Mouse (Mus musculus): ENCODE data around the gene Dusp23. TPM values are rescaled to one million over a fixed set of nuclear protein-coding genes. Genes with fewer than 3 reads are reported as not detected.

Dusp23 gene
- polyA plus RNA-seq, 1 experiment = 14.2 TPM

DNA sequence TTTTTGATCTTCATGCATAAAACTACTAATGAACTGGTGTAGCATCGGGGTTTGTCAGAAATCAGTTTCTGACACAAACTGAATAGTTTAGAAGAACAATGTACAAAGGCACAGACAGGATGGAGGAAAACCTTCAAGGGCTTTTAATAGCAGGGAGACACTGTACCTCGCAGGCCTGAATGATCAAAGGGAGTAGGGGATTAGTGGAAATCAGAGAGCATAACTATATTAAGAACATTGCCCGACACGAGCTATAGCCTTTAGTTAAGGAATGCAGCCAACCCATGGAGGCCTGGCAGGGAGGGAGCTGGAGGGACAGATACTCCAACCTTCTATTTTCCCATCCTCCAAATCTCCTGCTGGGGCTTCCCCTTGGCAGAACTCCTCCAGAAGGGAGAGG lies 14.5 kb upstream of the Dusp23 start:
- no peaks in the 10 kb centered on the region for H3K4me1 ChIP-seq (replicated peaks; ENCODE audit: control insufficient read depth, insufficient read depth, low read length)
- TF ChIP-seq POLR2A (IDR thresholded peaks at IDR 0.05; ENCODE audit: control insufficient read depth, extremely low read depth, insufficient read depth, low read length, poor library complexity) (no peak), CTCF (IDR thresholded peaks at IDR 0.05; ENCODE audit: borderline replicate concordance, control insufficient read depth, extremely low read depth, insufficient read depth, low read length, poor library complexity) (no peak)
- no peak overlapping the region for H3K4me3 ChIP-seq (ENCODE audit: control insufficient read depth, insufficient read depth, low read length)
- H3K36me3 ChIP-seq (ENCODE audit: control insufficient read depth, insufficient read depth, low read length) = no peaks in the 10 kb centered on the region
- no peak overlapping the region for H3K27ac ChIP-seq (ENCODE audit: control insufficient read depth, insufficient read depth, low read length)
- 87% methylated on average over 4 of the region's 4 CpGs for WGBS
- no peaks in the 10 kb centered on the region for H3K27me3 ChIP-seq (ENCODE audit: control insufficient read depth, insufficient read depth, low read length)
- DNase-seq = no peak

DNA sequence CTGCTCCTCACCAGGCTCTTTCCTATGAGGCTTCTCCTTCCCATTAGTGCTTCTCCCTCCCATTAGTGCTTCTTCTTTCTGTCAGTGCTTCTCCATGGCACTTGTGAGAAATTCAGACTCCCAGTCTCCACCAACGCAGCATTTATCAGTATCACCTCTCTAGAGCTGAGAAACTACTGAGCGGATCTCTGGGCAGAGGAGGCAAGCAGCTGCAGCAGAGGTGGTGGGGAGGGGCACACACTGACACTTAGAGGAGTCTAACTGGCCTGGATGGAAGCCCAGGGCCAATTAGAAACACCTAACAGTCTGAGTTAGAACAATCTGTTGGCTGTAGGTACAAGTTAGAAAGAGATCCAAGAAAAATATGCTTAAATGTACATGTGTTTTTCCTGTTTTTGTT lies 6.0 kb upstream of the Dusp23 start:
- no peak for DNase-seq
- Histone ChIP-seq H3K36me3 (ENCODE audit: control insufficient read depth, insufficient read depth, low read length) (no peaks in the 10 kb centered on the region), H3K4me3 (ENCODE audit: control insufficient read depth, insufficient read depth, low read length) (no peak overlapping the region), H3K4me1 (replicated peaks; ENCODE audit: control insufficient read depth, insufficient read depth, low read length) (no peaks in the 10 kb centered on the region), H3K27me3 (ENCODE audit: control insufficient read depth, insufficient read depth, low read length) (no peaks in the 10 kb centered on the region), H3K27ac (ENCODE audit: control insufficient read depth, insufficient read depth, low read length) (peak overlapping the region; percentile 24; the same call in 1 of the 2 replicates)
- TF ChIP-seq CTCF (IDR thresholded peaks at IDR 0.05; ENCODE audit: borderline replicate concordance, control insufficient read depth, extremely low read depth, insufficient read depth, low read length, poor library complexity) (no peak), POLR2A (IDR thresholded peaks at IDR 0.05; ENCODE audit: control insufficient read depth, extremely low read depth, insufficient read depth, low read length, poor library complexity) (no peak)
- 92% methylated on average over 2 of the region's 2 CpGs for WGBS

DNA sequence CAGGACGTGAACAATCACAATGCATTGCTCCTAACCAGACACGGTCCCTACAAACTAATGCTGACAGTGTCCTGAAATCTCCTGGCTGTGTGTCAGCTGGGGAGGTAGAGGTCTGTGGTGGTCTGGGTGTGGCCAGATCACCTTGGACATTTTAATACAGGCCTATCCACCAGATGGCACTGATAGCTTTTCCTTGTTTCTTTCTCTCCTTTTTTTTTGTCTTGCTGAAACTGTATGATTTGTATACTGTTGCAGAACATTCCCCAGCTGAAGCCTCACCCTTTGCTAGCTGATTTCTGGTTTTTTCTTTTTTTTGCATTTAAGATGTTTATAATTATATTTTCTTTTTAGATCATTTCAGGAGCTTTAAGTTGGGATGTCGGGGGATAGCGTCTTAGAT lies 5.0 kb upstream of the Dusp23 start:
- 94% methylated on average over 4 of the region's 4 CpGs for WGBS
- no peak for TF ChIP-seq POLR2A (IDR thresholded peaks at IDR 0.05; ENCODE audit: control insufficient read depth, extremely low read depth, insufficient read depth, low read length, poor library complexity)
- no peak for TF ChIP-seq CTCF (IDR thresholded peaks at IDR 0.05; ENCODE audit: borderline replicate concordance, control insufficient read depth, extremely low read depth, insufficient read depth, low read length, poor library complexity)
- Histone ChIP-seq H3K4me3 (ENCODE audit: control insufficient read depth, insufficient read depth, low read length) (no peak overlapping the region), H3K36me3 (ENCODE audit: control insufficient read depth, insufficient read depth, low read length) (no peaks in the 10 kb centered on the region), H3K4me1 (replicated peaks; ENCODE audit: control insufficient read depth, insufficient read depth, low read length) (no peaks in the 10 kb centered on the region), H3K27ac (ENCODE audit: control insufficient read depth, insufficient read depth, low read length) (no peak overlapping the region), H3K27me3 (ENCODE audit: control insufficient read depth, insufficient read depth, low read length) (no peaks in the 10 kb centered on the region)
- DNase-seq = no peak

DNA sequence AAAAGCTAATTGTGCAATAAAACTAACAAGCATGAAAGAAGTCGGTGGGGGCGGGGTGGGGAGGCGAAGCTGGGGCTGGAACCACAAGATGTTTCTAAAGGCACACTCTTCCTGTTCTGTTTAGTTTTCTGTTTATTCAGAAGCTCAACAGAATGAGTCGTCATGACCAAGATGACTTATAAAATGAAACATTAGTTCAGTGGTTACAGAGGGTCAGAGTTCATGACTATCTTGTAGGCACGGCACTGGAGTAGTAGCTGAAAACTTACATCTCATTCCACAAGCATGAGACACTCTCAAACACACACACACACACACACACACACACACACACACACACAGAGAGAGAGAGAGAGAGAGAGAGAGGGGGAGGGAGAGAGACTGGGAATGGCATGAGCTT lies 3.5 kb upstream of the Dusp23 start:
- no peaks in the 10 kb centered on the region for H3K4me1 ChIP-seq (replicated peaks; ENCODE audit: control insufficient read depth, insufficient read depth, low read length)
- 29% methylated on average over 5 of the region's 5 CpGs for WGBS
- no peaks in the 10 kb centered on the region for H3K27me3 ChIP-seq (ENCODE audit: control insufficient read depth, insufficient read depth, low read length)
- no peak overlapping the region for H3K27ac ChIP-seq (ENCODE audit: control insufficient read depth, insufficient read depth, low read length)
- TF ChIP-seq POLR2A (IDR thresholded peaks at IDR 0.05; ENCODE audit: control insufficient read depth, extremely low read depth, insufficient read depth, low read length, poor library complexity) = no peak
- no peak for TF ChIP-seq CTCF (IDR thresholded peaks at IDR 0.05; ENCODE audit: borderline replicate concordance, control insufficient read depth, extremely low read depth, insufficient read depth, low read length, poor library complexity)
- no peak overlapping the region for H3K4me3 ChIP-seq (ENCODE audit: control insufficient read depth, insufficient read depth, low read length)
- no peaks in the 10 kb centered on the region for H3K36me3 ChIP-seq (ENCODE audit: control insufficient read depth, insufficient read depth, low read length)
- DNase-seq = no peak

DNA sequence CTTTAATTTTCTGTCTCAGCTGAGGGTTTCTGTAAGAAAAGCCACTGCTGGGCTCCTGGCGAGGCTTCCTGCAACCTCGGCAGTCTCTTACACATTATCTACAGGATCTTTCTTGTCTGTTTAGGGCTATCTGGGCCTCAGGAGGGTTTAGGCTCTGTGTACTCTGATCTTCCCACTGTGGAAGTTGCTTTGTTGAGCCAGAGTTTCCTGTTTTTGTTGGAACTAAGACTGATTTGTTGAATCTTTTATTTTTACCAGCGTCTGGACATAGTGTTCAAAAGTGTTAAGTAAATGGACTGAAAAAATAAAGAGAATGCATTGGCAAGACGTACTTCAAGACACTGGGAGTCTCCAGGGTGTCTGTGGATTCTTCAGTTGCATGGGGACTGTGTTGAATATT lies 2.5 kb upstream of the Dusp23 start:
- DNase-seq = no peak
- H3K36me3 ChIP-seq (ENCODE audit: control insufficient read depth, insufficient read depth, low read length) = no peaks in the 10 kb centered on the region
- H3K27me3 ChIP-seq (ENCODE audit: control insufficient read depth, insufficient read depth, low read length) = no peaks in the 10 kb centered on the region
- H3K4me1 ChIP-seq (replicated peaks; ENCODE audit: control insufficient read depth, insufficient read depth, low read length) = no peaks in the 10 kb centered on the region
- no peak for TF ChIP-seq POLR2A (IDR thresholded peaks at IDR 0.05; ENCODE audit: control insufficient read depth, extremely low read depth, insufficient read depth, low read length, poor library complexity)
- TF ChIP-seq CTCF (IDR thresholded peaks at IDR 0.05; ENCODE audit: borderline replicate concordance, control insufficient read depth, extremely low read depth, insufficient read depth, low read length, poor library complexity) = no peak
- WGBS = 43% methylated on average over 4 of the region's 4 CpGs
- H3K27ac ChIP-seq (ENCODE audit: control insufficient read depth, insufficient read depth, low read length) = no peak overlapping the region
- no peak overlapping the region for H3K4me3 ChIP-seq (ENCODE audit: control insufficient read depth, insufficient read depth, low read length)

- WGBS = 98% methylated on average over 2 of the region's 2 CpGs
- no peak for TF ChIP-seq CTCF (IDR thresholded peaks at IDR 0.05; ENCODE audit: borderline replicate concordance, control insufficient read depth, extremely low read depth, insufficient read depth, low read length, poor library complexity)
- no peak for TF ChIP-seq POLR2A (IDR thresholded peaks at IDR 0.05; ENCODE audit: control insufficient read depth, extremely low read depth, insufficient read depth, low read length, poor library complexity)
- Histone ChIP-seq H3K4me3 (ENCODE audit: control insufficient read depth, insufficient read depth, low read length) (no peak overlapping the region), H3K27me3 (ENCODE audit: control insufficient read depth, insufficient read depth, low read length) (no peaks in the 10 kb centered on the region), H3K27ac (ENCODE audit: control insufficient read depth, insufficient read depth, low read length) (no peak overlapping the region), H3K36me3 (ENCODE audit: control insufficient read depth, insufficient read depth, low read length) (no peaks in the 10 kb centered on the region), H3K4me1 (replicated peaks; ENCODE audit: control insufficient read depth, insufficient read depth, low read length) (no peaks in the 10 kb centered on the region)
- DNase-seq = no peak
These were observed 1.4 kb upstream of the Dusp23 start for GRCm38 (mm10) chr1:172634136-172634535.

DNA sequence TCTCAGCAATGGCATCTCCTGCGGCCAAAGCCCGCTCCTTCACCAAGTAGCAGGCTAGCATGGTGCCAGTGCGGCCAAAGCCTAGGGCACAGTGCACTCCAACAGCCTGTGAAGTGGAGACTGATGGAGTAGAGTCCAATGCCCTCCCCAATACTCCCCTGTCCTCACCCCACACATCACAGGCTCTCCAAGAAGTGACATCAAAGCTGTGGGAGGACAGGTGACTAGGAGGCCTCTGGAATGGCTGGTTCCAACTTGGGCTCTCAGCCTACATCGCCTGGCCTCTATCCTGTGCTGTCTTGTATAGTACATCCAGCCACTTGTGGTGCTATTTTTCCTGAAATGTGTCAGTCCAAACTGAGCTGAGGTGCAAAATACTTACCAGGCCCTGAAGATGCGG lies 1.0 kb downstream of the Dusp23 start:
- no peak for DNase-seq
- no peaks in the 10 kb centered on the region for H3K27me3 ChIP-seq (ENCODE audit: control insufficient read depth, insufficient read depth, low read length)
- no peak overlapping the region for H3K27ac ChIP-seq (ENCODE audit: control insufficient read depth, insufficient read depth, low read length)
- H3K4me3 ChIP-seq (ENCODE audit: control insufficient read depth, insufficient read depth, low read length) = no peak overlapping the region
- no peaks in the 10 kb centered on the region for H3K4me1 ChIP-seq (replicated peaks; ENCODE audit: control insufficient read depth, insufficient read depth, low read length)
- no peaks in the 10 kb centered on the region for H3K36me3 ChIP-seq (ENCODE audit: control insufficient read depth, insufficient read depth, low read length)
- WGBS = 92% methylated on average over 5 of the region's 5 CpGs
- TF ChIP-seq POLR2A (IDR thresholded peaks at IDR 0.05; ENCODE audit: control insufficient read depth, extremely low read depth, insufficient read depth, low read length, poor library complexity) = no peak
- TF ChIP-seq CTCF (IDR thresholded peaks at IDR 0.05; ENCODE audit: borderline replicate concordance, control insufficient read depth, extremely low read depth, insufficient read depth, low read length, poor library complexity) = no peak

Data from thymus, adult 2 months (tissue).